Mouse (Mus musculus): Measurements from ENCODE around the gene Stx17.

Gene Stx17

GRCm38 (mm10) chr4:48160386-48160785, 35.7 kb downstream of the Stx17 start:
- DNase-seq (ENCODE audit: extremely low read depth, low read depth) = no peak

DNA sequence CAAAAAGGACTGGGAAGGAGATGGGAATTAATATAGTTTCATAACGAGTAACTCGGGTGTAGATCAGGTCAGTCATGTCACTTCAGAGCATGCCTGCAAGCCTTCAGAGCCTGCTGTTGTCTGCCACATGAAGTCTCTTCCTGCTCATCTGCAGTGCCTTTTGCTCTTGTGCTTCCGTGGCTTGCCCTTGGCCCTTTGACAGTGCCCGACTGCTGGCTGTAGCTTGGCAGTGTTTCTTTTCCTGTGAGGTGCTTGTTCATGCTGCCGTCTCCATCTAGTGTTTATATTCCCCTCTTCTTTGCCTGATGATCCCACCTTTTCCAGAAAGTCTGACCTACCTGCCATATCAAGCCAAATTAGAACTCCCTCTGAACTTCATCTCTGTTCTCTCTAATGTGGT, 39.1 kb downstream of the Stx17 start:
- DNase-seq (ENCODE audit: extremely low read depth, low read depth) = no peak

GRCm38 (mm10) chr4:48175666-48176065, 51.0 kb downstream of the Stx17 start:
- DNase-seq (ENCODE audit: extremely low read depth, low read depth) = no peak

DNA sequence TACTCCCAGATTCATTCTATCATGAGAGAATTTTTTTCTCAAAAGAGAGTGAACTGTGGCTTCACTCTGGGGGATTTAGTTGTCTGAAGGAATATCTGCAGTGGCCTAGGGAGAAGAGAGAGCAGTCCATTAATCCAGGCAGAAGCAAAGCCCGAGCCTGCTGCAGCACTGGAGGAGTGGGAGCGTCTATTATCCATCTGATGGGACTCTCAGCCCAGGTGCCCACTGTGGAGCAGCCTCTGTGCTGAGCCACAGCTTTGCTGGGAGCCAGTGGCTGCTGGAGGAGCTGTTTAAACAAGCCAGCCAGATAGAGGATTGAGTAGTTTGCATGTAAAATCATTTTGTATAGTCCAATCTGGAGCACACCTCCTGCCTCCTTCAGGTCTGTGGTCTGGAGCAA, 56.2 kb downstream of the Stx17 start:
- DNase-seq (ENCODE audit: extremely low read depth, low read depth) = no peak

GRCm38 (mm10) chr4:48181366-48181765, 56.7 kb downstream of the Stx17 start:
- no peak for DNase-seq (ENCODE audit: extremely low read depth, low read depth)

DNA sequence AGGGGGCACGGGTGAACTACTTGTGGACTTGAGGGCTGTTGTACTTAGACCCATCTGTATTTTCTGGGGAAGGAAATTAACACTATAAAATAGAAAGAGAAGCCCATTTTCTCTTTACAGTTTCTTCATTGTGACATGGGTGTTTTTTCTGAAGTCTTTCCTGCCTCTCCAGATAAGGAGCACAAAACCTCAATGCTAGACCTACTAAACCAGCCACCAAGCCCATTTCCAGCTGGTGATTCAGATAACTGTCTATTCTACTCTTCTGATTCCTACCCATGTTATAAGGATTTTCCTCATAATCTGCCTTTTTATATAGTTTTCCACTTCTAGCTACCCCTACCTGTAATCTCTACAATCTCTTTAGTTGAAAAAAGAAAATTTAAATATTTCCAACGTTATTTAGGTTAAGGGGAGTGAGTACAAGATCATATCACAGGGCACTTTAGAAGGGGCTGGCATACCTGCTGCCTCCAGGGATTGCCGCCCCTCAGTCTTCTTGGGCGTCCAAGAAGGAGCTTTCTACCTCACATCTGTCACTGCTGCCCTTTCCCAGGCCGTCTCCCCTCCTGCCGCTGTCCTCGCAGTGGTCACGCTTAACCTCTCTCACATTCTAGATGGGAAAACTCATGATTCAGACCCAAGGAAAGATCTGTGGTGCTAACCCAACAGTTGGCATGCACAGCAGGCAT, 57.5 kb downstream of the Stx17 start:
- DNase-seq (ENCODE audit: extremely low read depth, low read depth) = peak; percentile 41

GRCm38 (mm10) chr4:48197925-48198324, 73.2 kb downstream of the Stx17 start:
- no peak for DNase-seq (ENCODE audit: extremely low read depth, low read depth)

DNA sequence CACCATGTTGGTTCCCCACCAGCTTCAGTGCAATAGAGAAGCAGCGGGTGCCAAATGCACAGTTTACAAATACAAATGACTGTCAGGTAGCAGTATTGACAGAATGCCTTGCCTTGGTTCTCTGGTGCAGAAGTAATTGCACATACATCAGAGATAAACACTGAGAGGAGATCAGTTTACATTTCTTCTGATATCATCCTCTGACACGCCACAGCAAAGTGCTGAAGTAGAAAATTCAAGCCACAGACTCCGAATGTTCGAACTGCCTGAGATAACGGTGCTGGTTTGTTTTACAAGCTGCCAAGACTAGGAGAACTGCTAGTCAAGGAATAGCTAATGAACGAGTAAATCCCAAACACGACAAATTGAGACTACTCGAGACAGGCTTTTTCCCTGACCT, 73.7 kb downstream of the Stx17 start:
- DNase-seq (ENCODE audit: extremely low read depth, low read depth) = no peak

DNA sequence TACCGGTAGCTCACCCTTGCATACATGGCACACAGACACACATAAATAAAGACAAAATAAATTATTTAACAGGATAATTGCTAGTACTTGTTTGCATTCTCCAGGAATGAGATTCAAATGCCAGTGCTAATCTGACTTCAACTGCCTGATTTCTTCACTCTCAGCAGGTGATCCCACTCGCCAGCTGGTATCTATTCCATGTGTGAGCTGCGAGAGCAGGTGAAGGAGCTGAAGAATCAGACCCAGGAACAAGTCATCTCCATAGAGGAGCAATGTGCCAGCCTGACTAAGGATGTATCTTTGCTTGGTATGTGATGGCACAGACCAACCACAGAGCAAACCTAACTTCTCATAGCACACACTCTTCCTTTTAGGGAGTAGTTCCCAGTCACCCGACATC, 78.8 kb downstream of the Stx17 start:
- no peak for DNase-seq (ENCODE audit: extremely low read depth, low read depth)

GRCm38 (mm10) chr4:48225173-48225572, 100.5 kb downstream of the Stx17 start:
- DNase-seq (ENCODE audit: extremely low read depth, low read depth) = no peak

- no peak for DNase-seq (ENCODE audit: extremely low read depth, low read depth)
Observed at GRCm38 (mm10) chr4:48225604-48226003, 100.9 kb downstream of the Stx17 start.

DNA sequence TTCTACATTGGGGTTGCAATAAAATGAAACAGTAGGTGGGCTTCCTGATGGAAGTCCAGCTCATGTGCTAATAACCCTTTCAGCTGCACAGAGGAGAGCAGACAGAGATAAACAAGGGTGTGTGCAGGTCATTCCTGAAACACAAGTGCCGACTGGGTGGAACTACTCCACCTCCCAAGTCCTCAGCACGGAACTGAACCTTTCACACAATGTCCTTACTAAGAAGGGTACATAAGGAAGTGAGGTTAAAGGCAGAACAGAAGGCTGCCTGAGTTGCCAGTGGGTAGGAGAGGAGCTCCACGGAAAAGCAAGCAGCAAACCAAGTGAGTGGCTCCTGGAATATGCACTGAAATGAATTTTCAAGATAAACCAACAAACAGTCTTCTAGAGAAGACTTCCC, 102.1 kb downstream of the Stx17 start:
- no peak for DNase-seq (ENCODE audit: extremely low read depth, low read depth)
